Mouse (Mus musculus): Measurements from ENCODE around the gene Gm21788. TPM values are rescaled to one million over a fixed set of nuclear protein-coding genes. Genes with fewer than 3 reads are reported as not detected.

Gm21788 gene
- not detected in 2 replicates for polyA plus RNA-seq (2012; ENCODE audit: low replicate concordance)

DNA sequence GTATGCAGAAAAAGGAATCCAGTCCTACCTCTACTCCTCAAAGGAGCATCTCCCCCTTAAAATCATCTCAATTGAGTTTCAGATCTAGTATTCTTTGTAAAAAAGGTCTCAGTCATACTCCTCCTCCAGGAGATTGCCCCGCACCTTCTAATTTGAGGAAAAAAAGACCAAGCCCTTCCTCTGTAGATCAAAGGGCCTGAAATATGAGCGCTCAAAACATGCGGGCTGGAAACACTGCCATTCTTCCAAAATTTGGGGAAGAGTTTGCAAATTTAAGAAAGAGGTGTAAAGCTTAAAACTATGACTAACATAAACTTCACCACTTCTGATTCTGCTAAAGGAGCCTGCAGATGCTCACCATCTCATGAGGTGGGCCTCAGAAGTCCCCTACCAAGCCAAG is at the start of gene Gm21788:
Gene Gm21788, plus strand, starts transcription at position 301 of the 400 bp plus-strand sequence.

Other genes with a start within 250 kb of the Gm21788 start
- not detected in 2 replicates for gene Gm21244, start 235.7 kb upstream of the Gm21788 start, polyA plus RNA-seq (2012; ENCODE audit: low replicate concordance)
- gene Gm28998, start 151.2 kb upstream of the Gm21788 start, polyA plus RNA-seq (2012; ENCODE audit: low replicate concordance) = not detected in 2 replicates
- not detected in 2 replicates for gene Gm20826, start 233.5 kb downstream of the Gm21788 start, polyA plus RNA-seq (2012; ENCODE audit: low replicate concordance)